Mouse (Mus musculus): ENCODE data around the gene Iqgap2. TPM values are rescaled to one million over a fixed set of nuclear protein-coding genes. Genes with fewer than 3 reads are reported as not detected.
A peak's percentile ranks its signal among the peaks of the same experiment; 100 is the strongest.

The Iqgap2 gene
- total and polyA plus RNA-seq, 3 experiments: 0.61 to 2.5 (median 2.2) TPM

- Histone ChIP-seq H3K4me3 (no peak overlapping the region), H3K9ac (ENCODE audit: low read depth, low read length) (no peak overlapping the region), H3K4me1 (ENCODE audit: control insufficient read depth, insufficient read depth, low read length) (no peaks in the 10 kb centered on the region; the same call in 1 of the 2 replicates), H3K27ac (no peak overlapping the region), H3K79me2 (replicated peaks; ENCODE audit: control insufficient read depth, insufficient read depth, low read length) (no peaks in the 10 kb centered on the region), H3K27me3 (ENCODE audit: control insufficient read depth, insufficient read depth, low read length) (no peaks in the 10 kb centered on the region; the same call in 1 of the 2 replicates), H3K36me3 (ENCODE audit: control insufficient read depth, insufficient read depth, low read length) (no peaks in the 10 kb centered on the region)
- TF ChIP-seq EP300 (IDR thresholded peaks at IDR 0.05; ENCODE audit: insufficient read depth, low read depth, low read length) (no peak), CTCF (IDR thresholded peaks at IDR 0.05) (no peak), POLR2A (IDR thresholded peaks at IDR 0.05; ENCODE audit: insufficient read depth, low read depth, low read length) (no peak)
- intact Hi-C loops (cut with DNase I): no loop called here
- DNase-seq: no peak
- 75% methylated on average over 7 of the region's 7 CpGs for WGBS
Measured at GRCm38 (mm10) chr13:95780038-95780437, 111.7 kb downstream of the Iqgap2 start.

- no peak overlapping the region for H3K27ac ChIP-seq
- intact Hi-C loops (cut with DNase I): loop anchor here (5.0 to 10.0 kb wide), 2 partner anchors 116 to 173 kb away; partner anchors contain the start of gene Iqgap2
- H3K27me3 ChIP-seq (ENCODE audit: control insufficient read depth, insufficient read depth, low read length): no peaks in the 10 kb centered on the region; the same call in 1 of the 2 replicates
- 68% methylated on average over 8 of the region's 8 CpGs for WGBS
- no peak overlapping the region for H3K4me3 ChIP-seq
- H3K79me2 ChIP-seq (replicated peaks; ENCODE audit: control insufficient read depth, insufficient read depth, low read length): no peaks in the 10 kb centered on the region
- H3K4me1 ChIP-seq (ENCODE audit: control insufficient read depth, insufficient read depth, low read length): no peaks in the 10 kb centered on the region; the same call in 1 of the 2 replicates
- DNase-seq: no peak
- H3K9ac ChIP-seq (ENCODE audit: low read depth, low read length): no peak overlapping the region
- no peak for TF ChIP-seq CTCF (IDR thresholded peaks at IDR 0.05)
- TF ChIP-seq EP300 (IDR thresholded peaks at IDR 0.05; ENCODE audit: insufficient read depth, low read depth, low read length): no peak
- TF ChIP-seq POLR2A (IDR thresholded peaks at IDR 0.05; ENCODE audit: insufficient read depth, low read depth, low read length): no peak
- H3K36me3 ChIP-seq (ENCODE audit: control insufficient read depth, insufficient read depth, low read length): no peaks in the 10 kb centered on the region
Measured at GRCm38 (mm10) chr13:95779261-95779660, 112.5 kb downstream of the Iqgap2 start.

- H3K27me3 ChIP-seq (ENCODE audit: control insufficient read depth, insufficient read depth, low read length): no peaks in the 10 kb centered on the region; the same call in 1 of the 2 replicates
- intact Hi-C loops (cut with DNase I): loop anchor here (5.0 to 10.0 kb wide), 2 partner anchors 116 to 174 kb away; partner anchors contain the start of gene Iqgap2
- WGBS: 48% methylated on average over 9 of the region's 9 CpGs
- no peaks in the 10 kb centered on the region for H3K79me2 ChIP-seq (replicated peaks; ENCODE audit: control insufficient read depth, insufficient read depth, low read length)
- H3K4me1 ChIP-seq (ENCODE audit: control insufficient read depth, insufficient read depth, low read length): no peaks in the 10 kb centered on the region; the same call in 1 of the 2 replicates
- H3K36me3 ChIP-seq (ENCODE audit: control insufficient read depth, insufficient read depth, low read length): no peaks in the 10 kb centered on the region
- H3K4me3 ChIP-seq: no peak overlapping the region
- peak; percentile 36 to 51 for DNase-seq
- H3K27ac ChIP-seq: no peak overlapping the region
- TF ChIP-seq CTCF (IDR thresholded peaks at IDR 0.05) (no peak), POLR2A (IDR thresholded peaks at IDR 0.05; ENCODE audit: insufficient read depth, low read depth, low read length) (no peak), EP300 (IDR thresholded peaks at IDR 0.05; ENCODE audit: insufficient read depth, low read depth, low read length) (no peak)
- H3K9ac ChIP-seq (ENCODE audit: low read depth, low read length): no peak overlapping the region
Measured at GRCm38 (mm10) chr13:95778761-95779161, 113.0 kb downstream of the Iqgap2 start.

- Histone ChIP-seq H3K27ac (no peak overlapping the region), H3K27me3 (ENCODE audit: control insufficient read depth, insufficient read depth, low read length) (no peaks in the 10 kb centered on the region; the same call in 1 of the 2 replicates), H3K4me1 (ENCODE audit: control insufficient read depth, insufficient read depth, low read length) (no peaks in the 10 kb centered on the region; the same call in 1 of the 2 replicates), H3K36me3 (ENCODE audit: control insufficient read depth, insufficient read depth, low read length) (no peaks in the 10 kb centered on the region), H3K79me2 (replicated peaks; ENCODE audit: control insufficient read depth, insufficient read depth, low read length) (no peaks in the 10 kb centered on the region), H3K9ac (ENCODE audit: low read depth, low read length) (no peak overlapping the region), H3K4me3 (no peak overlapping the region)
- DNase-seq: no peak
- 75% methylated on average over 5 of the region's 5 CpGs for WGBS
- no peak for TF ChIP-seq EP300 (IDR thresholded peaks at IDR 0.05; ENCODE audit: insufficient read depth, low read depth, low read length)
- intact Hi-C loops (cut with DNase I): loop anchor here (5.0 to 10.0 kb wide), 2 partner anchors 117 to 174 kb away; partner anchors contain the start of gene Iqgap2
Measured at GRCm38 (mm10) chr13:95777651-95778391, 113.9 kb downstream of the Iqgap2 start.

GRCm38 (mm10) chr13:95777237-95777636 is 114.5 kb downstream of the Iqgap2 start:
- WGBS: 26% methylated on average over 2 of the region's 2 CpGs
- Histone ChIP-seq H3K9ac (ENCODE audit: low read depth, low read length) (no peak overlapping the region), H3K36me3 (ENCODE audit: control insufficient read depth, insufficient read depth, low read length) (no peaks in the 10 kb centered on the region), H3K79me2 (replicated peaks; ENCODE audit: control insufficient read depth, insufficient read depth, low read length) (no peaks in the 10 kb centered on the region), H3K4me3 (no peak overlapping the region), H3K4me1 (ENCODE audit: control insufficient read depth, insufficient read depth, low read length) (no peaks in the 10 kb centered on the region; the same call in 1 of the 2 replicates), H3K27me3 (ENCODE audit: control insufficient read depth, insufficient read depth, low read length) (no peaks in the 10 kb centered on the region; the same call in 1 of the 2 replicates), H3K27ac (no peak overlapping the region)
- TF ChIP-seq POLR2A (IDR thresholded peaks at IDR 0.05; ENCODE audit: insufficient read depth, low read depth, low read length): no peak
- TF ChIP-seq CTCF (IDR thresholded peaks at IDR 0.05): peak; percentile 59
- TF ChIP-seq EP300 (IDR thresholded peaks at IDR 0.05; ENCODE audit: insufficient read depth, low read depth, low read length): no peak
- DNase-seq: peak; percentile 23 to 26
- intact Hi-C loops (cut with DNase I): loop anchor here (5.0 to 10.0 kb wide), 2 partner anchors 118 to 175 kb away; partner anchors contain the start of gene Iqgap2

Data from heart, adult 2 months (tissue).